Mouse (Mus musculus) forebrain, embryonic 15.5 days (tissue): ENCODE measurements around the gene Trim67. TPM values are rescaled to one million over a fixed set of nuclear protein-coding genes. Genes with fewer than 3 reads are reported as not detected.
A peak's percentile ranks its signal among the peaks of the same experiment; 100 is the strongest.

ENCODE experiments used
- ATAC-seq: fragments of 200-750 bp; cut with Nextera tagmentation; replicated peaks from 2 replicates; pipeline ENCODE4 v1.8.0; 2017; ENCODE audit warnings: mild to moderate bottlenecking, moderate TSS enrichment, moderate library complexity
- H3K27ac ChIP-seq: fragments of 300-500 bp; sonication (generic); replicated peaks from 2 replicates; pipeline ENCODE4 v1.5.1; 2015; ENCODE audit warnings: mild to moderate bottlenecking, inconsistent platforms
- H3K27me3 ChIP-seq: fragments of 300-500 bp; sonication (generic); 2 replicates; pipeline ENCODE4 v1.6.1; 2015; ENCODE audit warnings: inconsistent platforms
- H3K36me3 ChIP-seq: fragments of 300-500 bp; sonication (generic); 2 replicates; pipeline ENCODE4 v1.6.1; 2015; ENCODE audit warnings: mild to moderate bottlenecking, inconsistent platforms
- H3K4me1 ChIP-seq: fragments of 300-500 bp; sonication (generic); 2 replicates; pipeline ENCODE4 v1.6.1; 2015; ENCODE audit warnings: inconsistent platforms
- H3K4me2 ChIP-seq: fragments of 300-500 bp; sonication (generic); replicated peaks from 2 replicates; pipeline ENCODE4 v1.6.1; 2015; ENCODE audit warnings: mild to moderate bottlenecking, inconsistent platforms
- H3K4me3 ChIP-seq: fragments of 300-500 bp; sonication (generic); 2 replicates; pipeline ENCODE4 v1.5.1; 2015; ENCODE audit warnings: mild to moderate bottlenecking, inconsistent platforms
- H3K9ac ChIP-seq: fragments of 300-500 bp; sonication (generic); replicated peaks from 2 replicates; pipeline ENCODE4 v1.6.1; 2015; ENCODE audit warnings: mild to moderate bottlenecking, inconsistent platforms
- H3K9me3 ChIP-seq: fragments of 300-500 bp; sonication (generic); 2 replicates; pipeline ENCODE4 v1.6.1; 2016; ENCODE audit warnings: inconsistent platforms
- WGBS: fragments of 180-500 bp; shearing (Covaris S2); methylation state at CpG from one replicate; pipeline ENCODE4 v1.1.7; 2015; ENCODE audit warnings: mixed read lengths; 5-methylcytosine and 5-hydroxymethylcytosine counted together
- polyA plus RNA-seq: library from polyadenylated mRNA; unstranded; fragments of >200 nt; fragmentation: Nextera tagmentation; extraction: Ambion mirVana; gene quantifications from 2 replicates; pipeline ENCODE4 v1.2.1, GENCODE M21; 2015

Trim67 gene
- polyA plus RNA-seq, 1 experiment from 2014 or later: 26.0 TPM

GRCm38 (mm10) chr8:124795781-124796488, 3.0 kb downstream of the Trim67 start:
- Histone ChIP-seq H3K9me3 (no peaks in the 10 kb centered on the region), H3K9ac (peak overlapping the region; percentile 67), H3K4me2 (peak overlapping the region; percentile 65), H3K27ac (no peak overlapping the region), H3K4me3 (peak overlapping the region; percentile 73), H3K36me3 (peaks cover 3% of the 10 kb centered on the region; the same call in 1 of the 2 replicates), H3K27me3 (peaks cover 10% of the 10 kb centered on the region; the same call in 1 of the 2 replicates), H3K4me1 (peaks cover 53% of the 10 kb centered on the region)
- 72% methylated on average over 8 of the region's 8 CpGs for WGBS
- no peak for ATAC-seq

DNA sequence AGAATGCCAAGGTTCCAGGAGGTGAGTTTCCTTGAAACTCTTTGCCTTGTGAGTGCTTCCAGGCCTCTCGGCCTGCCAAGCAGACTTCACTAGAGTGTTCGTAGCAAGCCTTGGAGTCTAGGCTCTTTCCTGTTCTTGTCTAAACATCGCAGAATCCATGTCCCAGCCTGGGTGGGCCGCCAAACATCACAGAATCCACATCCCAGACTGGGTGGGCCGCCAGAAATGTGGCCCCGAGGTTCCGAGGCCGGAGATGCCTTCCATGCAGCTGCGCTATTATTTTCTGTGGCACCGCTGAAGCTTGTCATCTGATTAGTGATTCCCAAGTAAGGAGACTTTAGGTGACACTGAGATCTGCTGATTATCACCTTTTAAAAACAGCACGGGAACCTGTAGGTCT, 7.7 kb downstream of the Trim67 start:
- H3K9ac ChIP-seq: no peak overlapping the region
- no peak overlapping the region for H3K4me2 ChIP-seq
- H3K27ac ChIP-seq: no peak overlapping the region
- H3K4me3 ChIP-seq: no peak overlapping the region
- no peaks in the 10 kb centered on the region for H3K9me3 ChIP-seq
- 43% methylated on average over 11 of the region's 11 CpGs for WGBS
- ATAC-seq: no peak
- H3K4me1 ChIP-seq: peaks cover 23% of the 10 kb centered on the region
- H3K27me3 ChIP-seq: 0 out of 2 replicates have a peak, but pooled peaks cover 4% of the 10 kb centered on the region
- peaks cover 10% of the 10 kb centered on the region; the same call in 1 of the 2 replicates for H3K36me3 ChIP-seq

- 68% methylated on average over 12 of the region's 12 CpGs for WGBS
- no peak overlapping the region for H3K27ac ChIP-seq
- no peak for ATAC-seq
Measured at GRCm38 (mm10) chr8:124803824-124804702, 11.2 kb downstream of the Trim67 start.

GRCm38 (mm10) chr8:124805990-124806389, 13.1 kb downstream of the Trim67 start:
- H3K9ac ChIP-seq: no peak overlapping the region
- no peak overlapping the region for H3K4me2 ChIP-seq
- no peak overlapping the region for H3K27ac ChIP-seq
- ATAC-seq: no peak
- peaks cover 11% of the 10 kb centered on the region for H3K4me1 ChIP-seq
- H3K9me3 ChIP-seq: no peaks in the 10 kb centered on the region
- no peak overlapping the region for H3K4me3 ChIP-seq
- 86% methylated on average over 4 of the region's 4 CpGs for whole genome bisulfite sequencing
- no peaks in the 10 kb centered on the region for H3K27me3 ChIP-seq
- peaks cover 7% of the 10 kb centered on the region; the same call in 1 of the 2 replicates for H3K36me3 ChIP-seq

More at GRCm38 (mm10) chr8:124803824-124804702, 11.2 kb downstream of the Trim67 start:
- H3K36me3 ChIP-seq: peaks cover 7% of the 10 kb centered on the region; the same call in 1 of the 2 replicates
- H3K4me3 ChIP-seq: no peak overlapping the region
- no peaks in the 10 kb centered on the region; the same call in 1 of the 2 replicates for H3K4me1 ChIP-seq
- no peaks in the 10 kb centered on the region for H3K27me3 ChIP-seq
- H3K9me3 ChIP-seq: no peaks in the 10 kb centered on the region
- no peak overlapping the region for H3K4me2 ChIP-seq
- no peak overlapping the region for H3K9ac ChIP-seq

- peaks cover 15% of the 10 kb centered on the region for H3K4me1 ChIP-seq
- no peaks in the 10 kb centered on the region for H3K27me3 ChIP-seq
- H3K9me3 ChIP-seq: no peaks in the 10 kb centered on the region
- no peak overlapping the region for H3K4me2 ChIP-seq
- peaks cover 7% of the 10 kb centered on the region; the same call in 1 of the 2 replicates for H3K36me3 ChIP-seq
- no peak for ATAC-seq
- no peak overlapping the region for H3K27ac ChIP-seq
- H3K4me3 ChIP-seq: no peak overlapping the region
- no peak overlapping the region for H3K9ac ChIP-seq
- WGBS: 57% methylated on average over 2 of the region's 2 CpGs
Measured at GRCm38 (mm10) chr8:124809419-124809818, 16.5 kb downstream of the Trim67 start.

GRCm38 (mm10) chr8:124810056-124810610, 17.2 kb downstream of the Trim67 start:
- no peak overlapping the region for H3K4me3 ChIP-seq
- no peaks in the 10 kb centered on the region for H3K27me3 ChIP-seq
- WGBS: 62% methylated on average over 5 of the region's 5 CpGs
- H3K9me3 ChIP-seq: no peaks in the 10 kb centered on the region
- no peak overlapping the region for H3K9ac ChIP-seq
- peaks cover 5% of the 10 kb centered on the region; the same call in 1 of the 2 replicates for H3K36me3 ChIP-seq
- peaks cover 15% of the 10 kb centered on the region for H3K4me1 ChIP-seq
- no peak overlapping the region for H3K4me2 ChIP-seq
- H3K27ac ChIP-seq: no peak overlapping the region
- 0 out of 2 replicates have a peak, but pooled peaks have one; percentile 35 for ATAC-seq

- no peaks in the 10 kb centered on the region for H3K27me3 ChIP-seq
- peak; percentile 79; the same call in 1 of the 2 replicates for ATAC-seq
Measured at GRCm38 (mm10) chr8:124810689-124811394, 17.9 kb downstream of the Trim67 start.

GRCm38 (mm10) chr8:124813326-124813725, 20.4 kb downstream of the Trim67 start:
- Histone ChIP-seq H3K4me1 (peaks cover 15% of the 10 kb centered on the region), H3K9ac (no peak overlapping the region), H3K27me3 (no peaks in the 10 kb centered on the region), H3K9me3 (no peaks in the 10 kb centered on the region), H3K27ac (no peak overlapping the region), H3K4me2 (no peak overlapping the region), H3K36me3 (peaks cover 21% of the 10 kb centered on the region), H3K4me3 (no peak overlapping the region)
- no peak for ATAC-seq
- WGBS: 94% methylated on average over 4 of the region's 4 CpGs

More at GRCm38 (mm10) chr8:124810689-124811394, 17.9 kb downstream of the Trim67 start:
- WGBS: 20% methylated on average over 9 of the region's 9 CpGs
- no peaks in the 10 kb centered on the region for H3K9me3 ChIP-seq
- peaks cover 5% of the 10 kb centered on the region for H3K36me3 ChIP-seq
- H3K4me3 ChIP-seq: no peak overlapping the region
- no peak overlapping the region for H3K4me2 ChIP-seq
- H3K9ac ChIP-seq: no peak overlapping the region
- H3K4me1 ChIP-seq: peaks cover 15% of the 10 kb centered on the region
- H3K27ac ChIP-seq: no peak overlapping the region

GRCm38 (mm10) chr8:124815870-124816269, 23.0 kb downstream of the Trim67 start:
- Histone ChIP-seq H3K4me1 (peaks cover 6% of the 10 kb centered on the region), H3K4me2 (no peak overlapping the region), H3K27ac (no peak overlapping the region), H3K27me3 (peaks cover 3% of the 10 kb centered on the region; the same call in 1 of the 2 replicates), H3K9ac (no peak overlapping the region), H3K9me3 (no peaks in the 10 kb centered on the region), H3K4me3 (no peak overlapping the region), H3K36me3 (peaks cover 35% of the 10 kb centered on the region)
- no peak for ATAC-seq
- 91% methylated on average over 12 of the region's 12 CpGs for WGBS

- no peak overlapping the region for H3K27ac ChIP-seq
- H3K4me2 ChIP-seq: no peak overlapping the region
- H3K9ac ChIP-seq: no peak overlapping the region
- peaks cover 35% of the 10 kb centered on the region for H3K36me3 ChIP-seq
- 92% methylated on average over 11 of the region's 11 CpGs for WGBS
- H3K4me1 ChIP-seq: no peaks in the 10 kb centered on the region
- no peaks in the 10 kb centered on the region for H3K9me3 ChIP-seq
- H3K27me3 ChIP-seq: peaks cover 3% of the 10 kb centered on the region; the same call in 1 of the 2 replicates
- H3K4me3 ChIP-seq: no peak overlapping the region
- no peak for ATAC-seq
Measured at GRCm38 (mm10) chr8:124816866-124817265, 24.0 kb downstream of the Trim67 start.

GRCm38 (mm10) chr8:124817361-124817760, 24.5 kb downstream of the Trim67 start:
- H3K4me1 ChIP-seq: no peaks in the 10 kb centered on the region
- no peak overlapping the region for H3K4me3 ChIP-seq
- no peaks in the 10 kb centered on the region for H3K9me3 ChIP-seq
- no peak overlapping the region for H3K27ac ChIP-seq
- peaks cover 37% of the 10 kb centered on the region for H3K36me3 ChIP-seq
- WGBS: 83% methylated on average over 3 of the region's 3 CpGs
- no peak overlapping the region for H3K4me2 ChIP-seq
- H3K9ac ChIP-seq: no peak overlapping the region
- no peak for ATAC-seq
- H3K27me3 ChIP-seq: peaks cover 3% of the 10 kb centered on the region; the same call in 1 of the 2 replicates
